Mouse (Mus musculus) lung, embryonic 14.5 days (tissue): ENCODE results near the gene Zcchc2. TPM values are rescaled to one million over a fixed set of nuclear protein-coding genes. Genes with fewer than 3 reads are reported as not detected.

Experiments used
- ATAC-seq: fragments of 200-750 bp; cut with Nextera tagmentation; 2 replicates; pipeline ENCODE4 v1.8.0; 2017; ENCODE audit warnings: mild to moderate bottlenecking, moderate TSS enrichment, moderate library complexity; ENCODE audit not compliant: insufficient read depth
- DNase-seq: peaks from one replicate; pipeline ENCODE4 v3.0.0-alpha.2; 2015
- H3K27ac ChIP-seq: fragments of 300-500 bp; sonication (generic); 2 replicates; pipeline ENCODE4 v1.5.1; 2014; ENCODE audit warnings: low read depth, mild to moderate bottlenecking, moderate library complexity
- H3K27me3 ChIP-seq: fragments of 300-500 bp; sonication (generic); 2 replicates; pipeline ENCODE4 v1.6.1; 2014; ENCODE audit warnings: low read length, control low read depth; ENCODE audit not compliant: insufficient read depth
- H3K36me3 ChIP-seq: fragments of 300-500 bp; sonication (generic); 2 replicates; pipeline ENCODE4 v1.6.1; 2014; ENCODE audit warnings: control low read depth; ENCODE audit not compliant: insufficient read depth
- H3K4me1 ChIP-seq: fragments of 300-500 bp; sonication (generic); 2 replicates; pipeline ENCODE4 v1.6.1; 2014; ENCODE audit warnings: antibody characterized with exemption, control low read depth; ENCODE audit not compliant: insufficient read depth
- H3K4me2 ChIP-seq: fragments of 300-500 bp; sonication (generic); 2 replicates; pipeline ENCODE4 v1.6.1; 2014; ENCODE audit warnings: mild to moderate bottlenecking
- H3K4me3 ChIP-seq: fragments of 300-500 bp; sonication (generic); 2 replicates; pipeline ENCODE4 v1.5.1; 2014; ENCODE audit warnings: low read depth, low read length
- H3K9ac ChIP-seq: fragments of 300-500 bp; sonication (generic); 2 replicates; pipeline ENCODE4 v1.6.1; 2014
- H3K9me3 ChIP-seq: fragments of 300-500 bp; sonication (generic); 2 replicates; pipeline ENCODE4 v1.6.1; 2016; ENCODE audit warnings: low read depth, low read length, control low read depth
- CTCF ChIP-seq: IDR thresholded peaks from 2 replicates; pipeline ENCODE4 v1.5.1; 2016; ENCODE audit warnings: antibody characterized with exemption, low read depth
- WGBS: fragments of 180-500 bp; shearing (Covaris S2); extraction: QIAGEN DNeasy Blood & Tissue Kit; methylation state at CpG from one replicate; pipeline ENCODE4 v1.1.7; 2014; 5-methylcytosine and 5-hydroxymethylcytosine counted together
- polyA plus RNA-seq: library from polyadenylated mRNA; unstranded; fragments of >200 nt; fragmentation: Nextera tagmentation; extraction: Ambion mirVana; gene quantifications from 2 replicates; pipeline ENCODE4 v1.2.1, GENCODE M21; 2014

Gene Zcchc2
- polyA plus RNA-seq, 1 experiment from 2014 or later, result 3.2 TPM

- no peak for TF ChIP-seq CTCF
- Histone ChIP-seq H3K27me3 (no peaks in the 10 kb centered on the region), H3K9me3 (no peaks in the 10 kb centered on the region), H3K27ac (no peak overlapping the region), H3K4me3 (peak overlapping the region; percentile 78), H3K36me3 (no peaks in the 10 kb centered on the region), H3K9ac (peak overlapping the region; percentile 79; the same call in 1 of the 2 replicates), H3K4me1 (peaks cover 11% of the 10 kb centered on the region), H3K4me2 (peak overlapping the region; percentile 99)
- DNase-seq (no peak), ATAC-seq (no peak)
- WGBS, result 63% methylated on average over 14 of the region's 14 CpGs
Measured at GRCm38 (mm10) chr1:105988903-105989639, 1.1 kb upstream of the Zcchc2 start.

DNA sequence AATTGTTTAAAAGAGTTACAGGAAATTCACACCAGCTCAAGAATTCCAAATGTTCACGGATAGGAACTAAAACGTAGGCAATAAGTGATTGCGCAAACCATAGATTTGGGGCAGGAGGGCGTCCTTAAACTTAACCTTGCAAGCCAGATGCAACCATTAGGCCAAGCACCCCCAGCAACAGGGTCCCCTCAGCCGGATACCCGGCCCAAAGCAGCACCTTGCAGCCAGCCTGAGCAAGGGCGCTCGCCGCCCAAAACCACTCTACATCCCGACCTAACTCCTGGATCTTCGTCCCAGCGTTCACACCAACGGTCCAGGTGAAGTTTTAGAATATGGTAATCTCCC, 594 bp upstream of the Zcchc2 start:
- H3K27me3 ChIP-seq, result no peaks in the 10 kb centered on the region
- WGBS, result 1% methylated on average over 13 of the region's 13 CpGs
- ATAC-seq (0 out of 2 replicates have a peak, but pooled peaks have one; percentile 6), DNase-seq (peak; percentile 47)
- H3K4me1 ChIP-seq, result peaks cover 15% of the 10 kb centered on the region
- H3K27ac ChIP-seq, result no peak overlapping the region
- H3K4me2 ChIP-seq, result peak overlapping the region; percentile 99
- TF ChIP-seq CTCF, result no peak
- peak overlapping the region; percentile 78 for H3K4me3 ChIP-seq
- H3K36me3 ChIP-seq, result no peaks in the 10 kb centered on the region
- H3K9ac ChIP-seq, result peak overlapping the region; percentile 79
- no peaks in the 10 kb centered on the region for H3K9me3 ChIP-seq

- Histone ChIP-seq H3K9me3 (no peaks in the 10 kb centered on the region), H3K4me3 (peak overlapping the region; percentile 78), H3K36me3 (no peaks in the 10 kb centered on the region), H3K9ac (peak overlapping the region; percentile 79), H3K27ac (peak overlapping the region; percentile 96), H3K4me1 (peaks cover 16% of the 10 kb centered on the region), H3K4me2 (peak overlapping the region; percentile 99), H3K27me3 (no peaks in the 10 kb centered on the region)
- WGBS, result under 1% methylated on average over 79 of the region's 104 CpGs
- ATAC-seq (peak; percentile 48), DNase-seq (peak; percentile 78)
- no peak for TF ChIP-seq CTCF
Measured at GRCm38 (mm10) chr1:105990911-105991761, 930 bp downstream of the Zcchc2 start.

- peaks cover 17% of the 10 kb centered on the region for H3K4me1 ChIP-seq
- H3K27ac ChIP-seq, result 0 out of 2 replicates have a peak overlapping the region, but pooled peaks have one; percentile 96
- no peak for DNase-seq
- H3K4me2 ChIP-seq, result peak overlapping the region; percentile 99
- ATAC-seq, result no peak
- H3K9me3 ChIP-seq, result no peaks in the 10 kb centered on the region
- H3K36me3 ChIP-seq, result no peaks in the 10 kb centered on the region
- H3K9ac ChIP-seq, result peak overlapping the region; percentile 79
- TF ChIP-seq CTCF, result no peak
- H3K4me3 ChIP-seq, result peak overlapping the region; percentile 78
- 34% methylated on average over 17 of the region's 17 CpGs for WGBS
- H3K27me3 ChIP-seq, result no peaks in the 10 kb centered on the region
Measured at GRCm38 (mm10) chr1:105991931-105992837, 2.0 kb downstream of the Zcchc2 start.

DNA sequence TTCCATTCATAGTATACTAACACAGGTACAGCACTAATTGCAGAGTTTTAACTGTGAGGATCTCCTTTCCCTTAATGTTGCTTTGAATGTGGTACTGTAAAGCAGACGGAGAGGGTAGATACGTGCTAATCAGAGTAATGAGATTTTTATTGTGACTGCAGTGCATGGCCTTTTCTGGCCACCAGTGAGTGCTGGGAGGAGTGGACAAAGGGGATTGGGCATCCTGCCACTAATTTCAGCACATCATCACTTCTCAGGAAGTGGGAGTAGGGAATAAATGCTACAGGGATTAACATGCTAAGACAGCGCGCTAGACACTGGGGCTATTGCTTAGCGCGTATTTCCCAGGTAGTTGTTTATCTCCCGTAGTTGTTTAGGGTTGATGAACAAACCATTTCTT, 3.0 kb downstream of the Zcchc2 start:
- ATAC-seq, result no peak
- Histone ChIP-seq H3K9ac (peak overlapping the region; percentile 71), H3K27me3 (no peaks in the 10 kb centered on the region), H3K36me3 (no peaks in the 10 kb centered on the region), H3K4me2 (peak overlapping the region; percentile 99), H3K9me3 (no peaks in the 10 kb centered on the region), H3K4me1 (peaks cover 15% of the 10 kb centered on the region), H3K4me3 (peak overlapping the region; percentile 78), H3K27ac (no peak overlapping the region)
- peak; percentile 76 for DNase-seq
- WGBS, result 6% methylated on average over 7 of the region's 7 CpGs
- TF ChIP-seq CTCF, result no peak

DNA sequence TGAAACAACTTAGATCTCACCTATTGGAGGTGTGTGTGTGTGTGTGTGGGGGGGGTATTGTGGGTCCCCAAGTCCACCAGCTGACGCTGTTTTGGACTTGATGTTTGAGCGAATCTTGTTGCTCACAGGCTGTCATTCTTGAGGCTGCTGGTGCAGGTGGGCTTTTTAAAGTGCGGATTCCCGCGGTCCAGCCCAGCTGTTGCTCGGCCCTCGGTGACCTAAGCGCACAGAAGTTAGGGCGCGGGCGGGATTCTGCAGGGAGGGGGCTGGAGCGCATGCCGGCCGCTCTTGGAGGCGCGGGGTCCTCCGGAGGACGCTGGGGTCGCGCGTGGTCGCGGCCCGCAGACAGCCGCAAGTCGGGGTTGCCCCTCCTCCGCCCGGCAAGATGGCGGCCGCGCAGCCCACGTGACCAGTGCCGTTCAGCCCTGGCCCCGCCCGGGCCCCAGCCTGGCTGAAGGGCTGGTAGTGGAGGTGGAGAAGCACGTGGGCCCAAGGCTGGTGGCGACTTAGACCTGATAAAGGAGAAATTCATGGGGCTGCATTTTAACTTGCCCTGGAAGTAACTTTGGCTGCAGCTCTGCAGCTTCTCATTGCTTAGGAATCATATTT, 3.5 kb downstream of the Zcchc2 start:
- peak overlapping the region; percentile 65; the same call in 1 of the 2 replicates for H3K27ac ChIP-seq
- H3K4me1 ChIP-seq, result peaks cover 15% of the 10 kb centered on the region
- ATAC-seq (peak; percentile 54), DNase-seq (peak; percentile 90)
- TF ChIP-seq CTCF, result no peak
- no peaks in the 10 kb centered on the region for H3K27me3 ChIP-seq
- H3K4me3 ChIP-seq, result peak overlapping the region; percentile 78
- H3K36me3 ChIP-seq, result no peaks in the 10 kb centered on the region
- peak overlapping the region; percentile 99 for H3K4me2 ChIP-seq
- WGBS, result 0% methylated on average over 37 of the region's 37 CpGs
- peak overlapping the region; percentile 71 for H3K9ac ChIP-seq
- H3K9me3 ChIP-seq, result no peaks in the 10 kb centered on the region
